Mouse (Mus musculus): ENCODE measurements around the gene Prickle1.

DNA sequence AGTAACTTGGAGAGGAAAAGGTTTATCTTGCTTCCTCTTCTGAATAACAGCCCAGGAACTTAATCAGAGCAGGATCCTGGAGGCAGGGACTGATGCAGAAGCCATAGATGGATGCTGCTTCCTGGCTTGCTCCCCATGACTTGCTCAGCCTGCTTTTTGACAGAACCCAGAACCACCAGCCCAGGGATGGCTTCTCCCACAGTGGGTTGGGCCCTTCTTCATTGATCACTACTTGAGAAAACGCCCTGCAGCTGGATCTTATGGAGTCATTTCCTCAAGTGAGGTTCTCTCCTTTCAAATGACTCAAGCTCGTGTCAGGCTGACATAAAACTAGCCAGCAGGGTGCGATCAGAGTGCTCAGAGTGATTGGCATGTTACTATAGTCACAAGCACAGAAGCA lies 19.3 kb upstream of the Prickle1 start:
- TF ChIP-seq E2F4 (IDR thresholded peaks at IDR 0.05; ENCODE audit: insufficient read depth) = no peak
- no peak for TF ChIP-seq POLR2AphosphoS2 (IDR thresholded peaks at IDR 0.05; ENCODE audit: insufficient read length, low read depth)
- TF ChIP-seq POLR2A (IDR thresholded peaks at IDR 0.05; ENCODE audit: insufficient read length, low read depth) = no peak
- no peak for TF ChIP-seq MYOG (IDR thresholded peaks at IDR 0.05; ENCODE audit: control insufficient read depth in 1 of 3, insufficient read depth in 1 of 3, insufficient read length in 2 of 3, low read depth in 2 of 3)
- no peak for TF ChIP-seq TCF3 (IDR thresholded peaks at IDR 0.05; ENCODE audit: insufficient read length, low read depth)
